Mouse (Mus musculus) adrenal gland, adult 2 months (tissue): ENCODE results near the gene Nkx2-3. TPM values are rescaled to one million over a fixed set of nuclear protein-coding genes. Genes with fewer than 3 reads are reported as not detected.

Experiments
- DNase-seq: peaks from one replicate; pipeline ENCODE4 v3.0.0; 2021
- long read RNA-seq: library from polyadenylated mRNA; stranded (forward); transcript quantifications from one replicate; pipeline ENCODE4 v2.0.0, GENCODE M21; 2021
- polyA plus RNA-seq: library from polyadenylated mRNA; depleted of rRNA; stranded (reverse); fragments of >200 nt; gene quantifications from 2 replicates; pipeline ENCODE4 v1.2.3, GENCODE M21; 2012; rRNA removed
- total RNA-seq, 2 experiments: library from RNA; stranded (reverse); gene quantifications; 2 replicates each; pipeline ENCODE4 v1.2.3; 2021

Gene Nkx2-3
- total RNA-seq (not detected), polyA plus RNA-seq (not detected in 2 replicates)
- long read RNA-seq: 0 reads

GRCm38 (mm10) chr19:43612051-43612450 is at the start of gene Nkx2-3:
Nkx2-3 (plus strand) TSS chr19:43612325.
- DNase-seq: no peak

GRCm38 (mm10) chr19:43563166-43563565 is 49.0 kb upstream of the Nkx2-3 start:
- no peak for DNase-seq

- no peak for DNase-seq
Observed at GRCm38 (mm10) chr19:43568298-43568697, 43.8 kb upstream of the Nkx2-3 start.

GRCm38 (mm10) chr19:43569133-43569532 is 43.0 kb upstream of the Nkx2-3 start:
- no peak for DNase-seq

- peak; percentile 70 for DNase-seq
Observed at GRCm38 (mm10) chr19:43570831-43571790, 41.0 kb upstream of the Nkx2-3 start.

GRCm38 (mm10) chr19:43579081-43579796 is 32.9 kb upstream of the Nkx2-3 start:
- DNase-seq: peak; percentile 83

- no peak for DNase-seq
Observed at GRCm38 (mm10) chr19:43581185-43581584, 30.9 kb upstream of the Nkx2-3 start.

GRCm38 (mm10) chr19:43583192-43583591 is 28.9 kb upstream of the Nkx2-3 start:
- DNase-seq: no peak

- DNase-seq: peak; percentile 11
Observed at GRCm38 (mm10) chr19:43583595-43583994, 28.5 kb upstream of the Nkx2-3 start.

- peak; percentile 56 for DNase-seq
Observed at GRCm38 (mm10) chr19:43584788-43585187, 27.3 kb upstream of the Nkx2-3 start.

GRCm38 (mm10) chr19:43592026-43592425 is 20.1 kb upstream of the Nkx2-3 start:
- no peak for DNase-seq

- DNase-seq: no peak
Observed at GRCm38 (mm10) chr19:43596981-43597380, 15.1 kb upstream of the Nkx2-3 start.

GRCm38 (mm10) chr19:43598741-43599660 is 13.1 kb upstream of the Nkx2-3 start:
- DNase-seq: no peak

GRCm38 (mm10) chr19:43599776-43600544 is 12.2 kb upstream of the Nkx2-3 start:
- DNase-seq: no peak

GRCm38 (mm10) chr19:43600545-43601331 is 11.4 kb upstream of the Nkx2-3 start:
- no peak for DNase-seq

GRCm38 (mm10) chr19:43601440-43601839 is 10.7 kb upstream of the Nkx2-3 start:
- DNase-seq: no peak

- DNase-seq: no peak
Observed at GRCm38 (mm10) chr19:43601996-43602590, 10.0 kb upstream of the Nkx2-3 start.

- no peak for DNase-seq
Observed at GRCm38 (mm10) chr19:43603521-43603920, 8.6 kb upstream of the Nkx2-3 start.

GRCm38 (mm10) chr19:43604492-43605120 is 7.5 kb upstream of the Nkx2-3 start:
- DNase-seq: no peak
